Mouse (Mus musculus): Measurements from ENCODE around the gene Mrpl47.
"Not testable (repeated sequence)": the region's sequence is repeated elsewhere in the genome, so short reads cannot be mapped to it uniquely, and the experiment has no call there.

Mrpl47 gene

GRCm38 (mm10) chr3:32737172-32737655 is at the start of gene Mrpl47:
Gene Mrpl47, minus strand, starts transcription at chr3:32737605.
- DNase-seq: no peak

GRCm38 (mm10) chr3:32770781-32771180 is 33.4 kb upstream of the Mrpl47 start:
- no peak for DNase-seq

- DNase-seq: no peak
These were observed 26.5 kb upstream of the Mrpl47 start for GRCm38 (mm10) chr3:32763902-32764301.

- no peak for DNase-seq
These were observed 25.6 kb upstream of the Mrpl47 start for GRCm38 (mm10) chr3:32762962-32763361.

- DNase-seq: no peak
These were observed 21.8 kb upstream of the Mrpl47 start for GRCm38 (mm10) chr3:32759212-32759611.

- DNase-seq: no peak
These were observed 17.0 kb upstream of the Mrpl47 start for GRCm38 (mm10) chr3:32754384-32754915.

- no peak for DNase-seq
These were observed 12.6 kb upstream of the Mrpl47 start for GRCm38 (mm10) chr3:32749820-32750579.

- no peak for DNase-seq
These were observed 11.0 kb upstream of the Mrpl47 start for GRCm38 (mm10) chr3:32748384-32748783.

GRCm38 (mm10) chr3:32745426-32745825 is 8.0 kb upstream of the Mrpl47 start:
- DNase-seq: not testable (repeated sequence)

GRCm38 (mm10) chr3:32745001-32745400 is 7.6 kb upstream of the Mrpl47 start:
- DNase-seq: no peak

GRCm38 (mm10) chr3:32742276-32742780 is 4.9 kb upstream of the Mrpl47 start:
- no peak for DNase-seq

- no peak for DNase-seq
These were observed 1.1 kb upstream of the Mrpl47 start for GRCm38 (mm10) chr3:32738549-32738948.

GRCm38 (mm10) chr3:32736244-32737171 is 897 bp downstream of the Mrpl47 start, which contains the start of gene Ndufb5:
Gene Ndufb5, plus strand, starts transcription at chr3:32736990.
- peak; percentile 98 for DNase-seq

GRCm38 (mm10) chr3:32727861-32728260 is 9.5 kb downstream of the Mrpl47 start:
- no peak for DNase-seq

- DNase-seq: no peak
These were observed 11.5 kb downstream of the Mrpl47 start for GRCm38 (mm10) chr3:32725951-32726350.

- DNase-seq: no peak
These were observed 13.2 kb downstream of the Mrpl47 start for GRCm38 (mm10) chr3:32724191-32724590.

GRCm38 (mm10) chr3:32718271-32718670 is 19.1 kb downstream of the Mrpl47 start:
- no peak for DNase-seq

GRCm38 (mm10) chr3:32717403-32717802 is 20.0 kb downstream of the Mrpl47 start:
- DNase-seq: not testable (repeated sequence)

- no peak for DNase-seq
These were observed 23.7 kb downstream of the Mrpl47 start for GRCm38 (mm10) chr3:32713711-32714110.

- no peak for DNase-seq
These were observed 28.0 kb downstream of the Mrpl47 start for GRCm38 (mm10) chr3:32709388-32709787.

GRCm38 (mm10) chr3:32708368-32709231 is 28.8 kb downstream of the Mrpl47 start:
- peak; percentile 99 for DNase-seq

GRCm38 (mm10) chr3:32708052-32708367 is 29.4 kb downstream of the Mrpl47 start:
- DNase-seq: no peak

Data from cerebellum, adult 11 months (tissue).